Mouse (Mus musculus) stomach, postnatal 0 days (tissue): ENCODE measurements around the gene Serpinb8.

ENCODE experiments used
- CTCF ChIP-seq: IDR thresholded peaks from 2 replicates; pipeline ENCODE4 v1.5.1; 2016; ENCODE audit warnings: antibody characterized with exemption, low read depth, mild to moderate bottlenecking, moderate library complexity
- EP300 ChIP-seq: optimal IDR thresholded peaks from 2 replicates; pipeline ENCODE3; 2016; ENCODE audit warnings: antibody characterized with exemption

GRCm38 (mm10) chr1:107596874-107597273 is 7.1 kb downstream of the Serpinb8 start:
- TF ChIP-seq EP300 (no peak), CTCF (0 out of 2 replicates have a peak, but pooled peaks have one; percentile 6)
